Mouse (Mus musculus): ENCODE results near the gene B4galnt3. TPM values are rescaled to one million over a fixed set of nuclear protein-coding genes. Genes with fewer than 3 reads are reported as not detected.
A peak's percentile ranks its signal among the peaks of the same experiment; 100 is the strongest.

B4galnt3 gene
- polyA plus RNA-seq, 2 experiments = 0.13 to 0.18 TPM

- H3K9me3 ChIP-seq (ENCODE audit: control insufficient read depth, low read length) = no peaks in the 10 kb centered on the region
- ATAC-seq (ENCODE audit: insufficient read depth) (0 out of 2 replicates have a peak, but pooled peaks have one; percentile 14), DNase-seq (ENCODE audit: low read depth in 3 of 3, low spot score in 3 of 3) (no peak)
- H3K27me3 ChIP-seq (ENCODE audit: control insufficient read depth, insufficient read depth, low read length) = no peaks in the 10 kb centered on the region
- H3K36me3 ChIP-seq (replicated peaks; ENCODE audit: control insufficient read depth, insufficient read depth, low read depth) = no peaks in the 10 kb centered on the region
- H3K9ac ChIP-seq (replicated peaks) = peak overlapping the region; percentile 49
- peak overlapping the region; percentile 11 to 23; a peak in 3 of 4 replicates for H3K4me3 ChIP-seq (ENCODE audit: insufficient read depth in 1 of 2, low read depth in 2 of 2, low read length in 2 of 2)
- TF ChIP-seq CTCF (IDR thresholded peaks at IDR 0.05; ENCODE audit: low read depth) (no peak), EP300 (IDR thresholded peaks at IDR 0.05; ENCODE audit: low read depth) (no peak)
- H3K4me2 ChIP-seq (ENCODE audit: low read depth) = peak overlapping the region; percentile 67
- peaks cover 12 to 30% of the 10 kb centered on the region in 2 experiments for H3K4me1 ChIP-seq (replicated peaks; ENCODE audit: control insufficient read depth in 2 of 2, insufficient read depth in 2 of 2, low read length in 1 of 2)
- 6% methylated on average over 18 of the region's 18 CpGs for WGBS (ENCODE audit: insufficient replicate concordance)
- no peak overlapping the region for H3K27ac ChIP-seq
These were observed 106.7 kb downstream of the B4galnt3 start for GRCm38 (mm10) chr6:120187587-120188176.

GRCm38 (mm10) chr6:120186594-120186993 is 107.8 kb downstream of the B4galnt3 start:
- Histone ChIP-seq H3K27me3 (ENCODE audit: control insufficient read depth, insufficient read depth, low read length) (no peaks in the 10 kb centered on the region), H3K4me1 (replicated peaks; ENCODE audit: control insufficient read depth in 2 of 2, insufficient read depth in 2 of 2, low read length in 1 of 2) (peaks cover 12 to 30% of the 10 kb centered on the region in 2 experiments), H3K9ac (replicated peaks) (no peak overlapping the region), H3K36me3 (replicated peaks; ENCODE audit: control insufficient read depth, insufficient read depth, low read depth) (no peaks in the 10 kb centered on the region), H3K27ac (no peak overlapping the region), H3K4me2 (ENCODE audit: low read depth) (no peak overlapping the region), H3K9me3 (ENCODE audit: control insufficient read depth, low read length) (no peaks in the 10 kb centered on the region), H3K4me3 (ENCODE audit: insufficient read depth in 1 of 2, low read depth in 2 of 2, low read length in 2 of 2) (no peak overlapping the region)
- WGBS (ENCODE audit: insufficient replicate concordance) = 60% methylated on average over 3 of the region's 3 CpGs
- TF ChIP-seq CTCF (IDR thresholded peaks at IDR 0.05; ENCODE audit: low read depth) = no peak
- no peak for TF ChIP-seq EP300 (IDR thresholded peaks at IDR 0.05; ENCODE audit: low read depth)
- no peak for ATAC-seq (ENCODE audit: insufficient read depth)
- no peak for DNase-seq (ENCODE audit: low read depth in 3 of 3, low spot score in 3 of 3)

- H3K27ac ChIP-seq = no peak overlapping the region
- H3K4me2 ChIP-seq (ENCODE audit: low read depth) = no peak overlapping the region
- TF ChIP-seq EP300 (IDR thresholded peaks at IDR 0.05; ENCODE audit: low read depth) = no peak
- TF ChIP-seq CTCF (IDR thresholded peaks at IDR 0.05; ENCODE audit: low read depth) = no peak
- no peaks in the 10 kb centered on the region for H3K9me3 ChIP-seq (ENCODE audit: control insufficient read depth, low read length)
- 59% methylated on average over 7 of the region's 7 CpGs for WGBS (ENCODE audit: insufficient replicate concordance)
- H3K36me3 ChIP-seq (replicated peaks; ENCODE audit: control insufficient read depth, insufficient read depth, low read depth) = no peaks in the 10 kb centered on the region
- no peak overlapping the region for H3K9ac ChIP-seq (replicated peaks)
- DNase-seq (ENCODE audit: low read depth in 3 of 3, low spot score in 3 of 3) (no peak), ATAC-seq (ENCODE audit: insufficient read depth) (no peak)
- H3K4me1 ChIP-seq (replicated peaks; ENCODE audit: control insufficient read depth in 2 of 2, insufficient read depth in 2 of 2, low read length in 1 of 2) = peaks cover 12 to 30% of the 10 kb centered on the region in 2 experiments
- H3K27me3 ChIP-seq (ENCODE audit: control insufficient read depth, insufficient read depth, low read length) = no peaks in the 10 kb centered on the region
- no peak overlapping the region for H3K4me3 ChIP-seq (ENCODE audit: insufficient read depth in 1 of 2, low read depth in 2 of 2, low read length in 2 of 2)
These were observed 108.6 kb downstream of the B4galnt3 start for GRCm38 (mm10) chr6:120185756-120186155.

GRCm38 (mm10) chr6:120185012-120185730 is 109.2 kb downstream of the B4galnt3 start:
- ATAC-seq (ENCODE audit: insufficient read depth) (no peak), DNase-seq (ENCODE audit: low read depth in 3 of 3, low spot score in 3 of 3) (no peak)
- H3K36me3 ChIP-seq (replicated peaks; ENCODE audit: control insufficient read depth, insufficient read depth, low read depth) = no peaks in the 10 kb centered on the region
- no peak overlapping the region for H3K9ac ChIP-seq (replicated peaks)
- no peaks in the 10 kb centered on the region for H3K9me3 ChIP-seq (ENCODE audit: control insufficient read depth, low read length)
- no peak overlapping the region for H3K4me2 ChIP-seq (ENCODE audit: low read depth)
- H3K4me3 ChIP-seq (ENCODE audit: insufficient read depth in 1 of 2, low read depth in 2 of 2, low read length in 2 of 2) = no peak overlapping the region
- peaks cover 12 to 27% of the 10 kb centered on the region in 2 experiments for H3K4me1 ChIP-seq (replicated peaks; ENCODE audit: control insufficient read depth in 2 of 2, insufficient read depth in 2 of 2, low read length in 1 of 2)
- no peaks in the 10 kb centered on the region for H3K27me3 ChIP-seq (ENCODE audit: control insufficient read depth, insufficient read depth, low read length)
- TF ChIP-seq CTCF (IDR thresholded peaks at IDR 0.05; ENCODE audit: low read depth) (no peak), EP300 (IDR thresholded peaks at IDR 0.05; ENCODE audit: low read depth) (no peak)
- WGBS (ENCODE audit: insufficient replicate concordance) = 62% methylated on average over 12 of the region's 12 CpGs
- H3K27ac ChIP-seq = no peak overlapping the region

- H3K9me3 ChIP-seq (ENCODE audit: control insufficient read depth, low read length) = no peaks in the 10 kb centered on the region
- no peak overlapping the region for H3K9ac ChIP-seq (replicated peaks)
- H3K27ac ChIP-seq = no peak overlapping the region
- no peaks in the 10 kb centered on the region for H3K27me3 ChIP-seq (ENCODE audit: control insufficient read depth, insufficient read depth, low read length)
- H3K4me2 ChIP-seq (ENCODE audit: low read depth) = no peak overlapping the region
- ATAC-seq (ENCODE audit: insufficient read depth) = no peak
- DNase-seq (ENCODE audit: low read depth in 3 of 3, low spot score in 3 of 3) = no peak
- no peak for TF ChIP-seq CTCF (IDR thresholded peaks at IDR 0.05; ENCODE audit: low read depth)
- peaks cover 16 to 33% of the 10 kb centered on the region in 2 experiments for H3K4me1 ChIP-seq (replicated peaks; ENCODE audit: control insufficient read depth in 2 of 2, insufficient read depth in 2 of 2, low read length in 1 of 2)
- H3K36me3 ChIP-seq (replicated peaks; ENCODE audit: control insufficient read depth, insufficient read depth, low read depth) = no peaks in the 10 kb centered on the region
- no peak overlapping the region for H3K4me3 ChIP-seq (ENCODE audit: insufficient read depth in 1 of 2, low read depth in 2 of 2, low read length in 2 of 2)
- WGBS (ENCODE audit: insufficient replicate concordance) = 78% methylated on average over 4 of the region's 4 CpGs
These were observed 110.6 kb downstream of the B4galnt3 start for GRCm38 (mm10) chr6:120183771-120184170.
